Mouse (Mus musculus) layer of hippocampus, postnatal 10 days (tissue): ENCODE measurements around the gene Tnxb. TPM values are rescaled to one million over a fixed set of nuclear protein-coding genes. Genes with fewer than 3 reads are reported as not detected.
"Not testable (repeated sequence)": the region's sequence is repeated elsewhere in the genome, so short reads cannot be mapped to it uniquely, and the experiment has no call there.

Source experiments
- DNase-seq, 2 experiments: peaks; one replicate each; pipeline ENCODE4 v3.0.0; 2021; ENCODE audit warnings: low spot score in 2 of 2
- total RNA-seq, 2 experiments: library from RNA; stranded (reverse); gene quantifications; 2 replicates each; pipeline ENCODE4 v1.2.3; 2021

Gene Tnxb
- total RNA-seq, 2 experiments from 2014 or later = 4.1 to 4.7 TPM

DNA sequence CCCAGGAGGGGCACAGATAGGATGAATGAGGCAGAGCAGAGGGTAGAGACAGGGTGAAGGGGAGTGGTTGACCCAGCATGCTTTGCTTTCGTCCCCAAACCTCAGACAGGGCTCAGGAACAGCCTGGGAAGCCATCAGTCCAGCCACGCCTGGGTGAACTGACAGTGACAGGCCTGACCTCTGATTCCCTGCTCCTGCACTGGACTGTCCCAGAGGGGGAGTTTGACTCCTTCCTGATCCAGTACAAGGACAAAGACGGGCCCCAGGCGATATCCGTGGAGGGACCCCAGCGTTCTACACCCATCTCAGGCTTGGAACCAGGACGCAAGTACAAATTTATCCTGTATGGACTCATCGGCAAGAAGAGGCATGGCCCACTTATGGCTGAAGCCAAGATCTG, 12.8 kb downstream of the Tnxb start:
- DNase-seq = no peak

DNA sequence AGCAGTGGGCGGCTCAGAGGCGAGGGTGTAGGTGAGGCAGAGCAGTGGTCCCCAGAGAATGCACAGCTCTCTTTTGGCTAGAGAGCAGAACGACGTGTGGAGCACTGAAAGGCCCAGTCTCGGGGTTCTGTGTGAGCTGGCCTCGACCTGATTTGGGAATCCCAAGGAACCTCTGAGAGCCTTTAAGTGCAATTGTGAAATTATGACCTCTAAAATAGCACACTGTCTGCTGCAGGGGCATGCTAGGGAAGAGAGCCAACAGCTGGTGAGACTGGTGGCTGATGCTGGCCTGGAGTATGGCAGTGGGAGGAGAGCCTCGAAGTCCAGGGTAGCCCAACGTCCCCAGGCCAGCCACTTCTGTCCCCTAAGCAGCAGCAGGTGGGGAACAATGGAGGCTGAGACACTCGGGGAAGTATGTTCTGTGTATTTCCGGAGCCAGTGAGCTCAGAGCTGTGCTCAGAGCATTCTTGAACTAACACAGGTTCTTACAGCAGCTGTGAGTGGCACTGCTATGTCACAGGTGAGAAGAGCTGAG, 13.4 kb downstream of the Tnxb start:
- no peak for DNase-seq

GRCm38 (mm10) chr17:34684253-34684893, 14.0 kb downstream of the Tnxb start:
- DNase-seq = no peak

- DNase-seq = peak; percentile 67 to 70
These were observed 15.1 kb downstream of the Tnxb start for GRCm38 (mm10) chr17:34685120-34686110.

DNA sequence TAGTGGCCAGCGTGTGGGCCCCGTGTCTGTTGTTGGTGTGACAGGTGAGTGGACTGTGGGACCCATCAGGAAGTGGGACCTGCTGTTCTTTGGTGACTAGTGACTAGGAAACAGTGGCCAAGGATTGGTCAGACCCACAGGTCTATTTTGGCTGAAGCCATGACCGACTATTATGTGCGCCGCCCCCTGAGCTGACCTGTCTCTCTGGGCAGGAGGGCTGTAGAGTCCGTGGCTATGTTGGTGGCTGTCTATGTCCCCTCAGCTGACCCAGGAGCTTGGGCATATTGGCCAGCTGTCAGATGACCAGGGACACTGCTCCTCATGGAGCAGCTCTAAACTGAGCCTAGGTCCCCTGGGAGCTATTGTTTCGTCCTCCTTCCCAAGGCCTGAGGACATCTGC, 18.6 kb downstream of the Tnxb start:
- no peak for DNase-seq

DNA sequence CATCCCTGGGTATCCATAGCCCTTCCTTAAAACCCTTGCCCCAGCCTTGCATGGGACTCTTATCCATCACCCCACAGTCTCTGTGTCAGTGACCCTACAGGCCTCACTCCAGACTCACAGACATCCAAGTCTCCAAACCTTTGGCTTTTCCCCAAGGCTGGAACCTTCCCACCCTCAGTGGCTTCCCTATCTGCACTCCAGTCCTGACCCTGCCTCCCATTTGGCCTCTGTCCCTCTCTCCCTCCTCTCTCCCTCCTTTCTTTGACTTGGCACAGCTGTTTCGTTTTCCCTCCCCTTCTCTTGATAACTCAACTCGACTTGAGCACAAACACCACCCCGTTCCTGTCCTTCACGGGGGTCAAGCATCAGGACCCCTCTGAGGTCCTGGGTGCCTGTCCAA, 20.1 kb downstream of the Tnxb start:
- no peak for DNase-seq

GRCm38 (mm10) chr17:34692906-34693305, 22.6 kb downstream of the Tnxb start:
- DNase-seq = no peak

- DNase-seq = peak; percentile 53 to 62
These were observed 29.5 kb downstream of the Tnxb start for GRCm38 (mm10) chr17:34699575-34700408.

- peak; percentile 31 to 51 for DNase-seq
These were observed 30.3 kb downstream of the Tnxb start for GRCm38 (mm10) chr17:34700671-34701071.

- DNase-seq = not testable (repeated sequence)
These were observed 36.1 kb downstream of the Tnxb start for GRCm38 (mm10) chr17:34706476-34706875.

- peak; percentile 80 to 83 for DNase-seq
These were observed 42.6 kb downstream of the Tnxb start for GRCm38 (mm10) chr17:34712951-34713350.

GRCm38 (mm10) chr17:34714181-34714907, 44.0 kb downstream of the Tnxb start:
- not testable (repeated sequence) for DNase-seq

DNA sequence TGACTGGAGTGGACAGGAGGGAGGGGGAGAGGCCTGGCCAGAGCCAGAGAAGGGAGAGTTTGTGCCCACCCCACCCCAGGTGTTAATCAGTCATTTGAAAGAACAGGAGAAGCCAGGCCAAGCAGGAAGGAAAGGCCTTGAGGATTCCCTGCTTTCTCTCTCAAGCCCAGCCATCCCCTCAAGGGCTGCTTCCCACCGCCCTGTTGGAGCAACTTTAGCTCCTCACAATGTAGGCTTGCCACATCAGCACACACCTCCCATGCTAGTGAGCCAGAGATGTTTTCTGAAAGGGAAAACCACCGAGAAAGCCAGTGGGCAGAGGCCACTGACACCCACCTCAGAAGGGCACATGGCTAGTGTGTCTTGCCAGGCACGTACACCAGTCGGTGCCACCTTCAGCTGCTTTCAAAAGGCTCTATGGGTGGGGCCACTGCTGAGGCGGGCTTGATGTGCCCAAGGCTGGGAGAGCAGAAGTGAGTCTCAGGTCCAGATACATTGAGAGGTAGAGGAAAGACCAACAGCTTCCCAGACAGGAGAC, 44.6 kb downstream of the Tnxb start:
- not testable (repeated sequence) for DNase-seq

GRCm38 (mm10) chr17:34715451-34715850, 45.1 kb downstream of the Tnxb start:
- DNase-seq = not testable (repeated sequence)

- DNase-seq = no peak
These were observed 45.9 kb downstream of the Tnxb start for GRCm38 (mm10) chr17:34716247-34716646.

- no peak for DNase-seq
These were observed 47.1 kb downstream of the Tnxb start for GRCm38 (mm10) chr17:34717401-34717800.

DNA sequence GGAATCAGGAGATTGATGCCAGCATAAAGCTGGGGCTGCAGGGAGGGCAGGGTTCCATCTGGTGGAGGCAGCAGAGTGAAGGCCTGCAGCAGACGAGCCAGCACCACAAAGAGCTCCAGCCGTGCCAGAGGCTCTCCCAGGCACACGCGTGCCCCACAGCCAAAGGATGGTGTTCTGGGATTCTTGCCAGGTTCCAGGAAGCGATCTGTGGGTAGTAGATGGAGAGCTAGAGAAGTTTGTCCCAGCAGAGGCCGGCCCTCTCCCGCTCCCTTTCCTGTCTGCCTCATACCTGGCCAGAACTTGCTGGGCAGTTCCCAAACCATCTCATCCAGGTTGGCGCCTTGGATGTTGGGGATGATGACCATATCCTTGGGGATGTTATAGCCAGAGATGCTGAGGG, 49.6 kb downstream of the Tnxb start:
- not testable (repeated sequence) for DNase-seq

DNA sequence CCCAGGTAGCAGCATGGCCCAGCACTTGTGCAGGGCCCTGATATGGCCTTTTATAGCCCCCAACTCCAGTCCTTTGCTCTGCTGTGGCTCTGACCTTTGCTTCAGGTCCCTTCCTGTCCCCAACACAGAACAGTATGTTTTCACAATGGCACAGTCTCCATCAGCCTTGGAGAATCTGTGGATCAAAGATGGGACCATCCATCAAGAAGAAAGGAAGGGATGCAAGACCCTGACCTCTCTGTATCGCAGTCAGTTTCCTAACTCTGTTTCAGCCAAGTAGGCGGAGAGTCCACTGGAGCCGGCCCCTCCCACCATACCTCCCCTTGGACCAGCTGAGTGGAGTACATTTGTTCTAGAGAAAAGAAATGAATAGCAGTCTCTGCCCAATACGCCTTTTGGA, 51.9 kb downstream of the Tnxb start:
- not testable (repeated sequence) for DNase-seq

DNA sequence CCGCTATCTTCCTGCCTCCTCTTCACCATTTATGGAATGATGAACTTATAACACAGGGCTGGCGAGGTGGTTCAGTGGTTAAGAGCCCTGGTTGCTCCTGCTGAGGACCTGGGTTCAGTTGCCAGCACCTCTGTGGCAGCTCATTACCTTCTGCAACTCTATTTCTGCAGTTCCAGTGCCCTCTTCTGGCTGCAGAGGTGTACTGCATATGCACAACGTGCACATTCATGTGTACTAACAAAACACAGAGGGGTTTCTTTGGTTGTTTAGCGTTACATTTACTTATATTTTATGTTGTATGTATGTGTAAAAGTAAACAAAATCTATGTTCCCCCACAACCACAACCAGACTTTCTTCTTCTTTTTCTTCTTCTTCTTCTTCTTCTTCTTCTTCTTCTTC, 52.7 kb downstream of the Tnxb start:
- DNase-seq = no peak

GRCm38 (mm10) chr17:34727887-34728286, 57.6 kb downstream of the Tnxb start:
- no peak for DNase-seq
